Mouse (Mus musculus) lung, postnatal 0 days (tissue): ENCODE data around the gene Zfp382. TPM values are rescaled to one million over a fixed set of nuclear protein-coding genes. Genes with fewer than 3 reads are reported as not detected.

ENCODE experiments used
- ATAC-seq: fragments of 200-750 bp; cut with Nextera tagmentation; 2 replicates; pipeline ENCODE4 v1.8.0; 2017; ENCODE audit warnings: moderate library complexity
- DNase-seq: peaks from one replicate; pipeline ENCODE4 v3.0.0-alpha.2; 2016; ENCODE audit warnings: low spot score
- H3K27ac ChIP-seq: fragments of 300-500 bp; sonication (generic); 2 replicates; pipeline ENCODE4 v1.5.1; 2014; ENCODE audit warnings: antibody characterized with exemption, mild to moderate bottlenecking, low read length, mixed read lengths
- H3K27me3 ChIP-seq: fragments of 300-500 bp; sonication (generic); replicated peaks from 2 replicates; pipeline ENCODE4 v1.6.1; 2014; ENCODE audit warnings: low read length, mixed read lengths; ENCODE audit not compliant: insufficient read depth
- H3K36me3 ChIP-seq: fragments of 300-500 bp; sonication (generic); 2 replicates; pipeline ENCODE4 v1.6.1; 2014; ENCODE audit warnings: low read length, mixed read lengths; ENCODE audit not compliant: insufficient read depth
- H3K4me1 ChIP-seq: fragments of 300-500 bp; sonication (generic); 2 replicates; pipeline ENCODE4 v1.6.1; 2014; ENCODE audit warnings: antibody characterized with exemption, low read depth, low read length, mixed read lengths; ENCODE audit not compliant: insufficient read depth
- H3K4me2 ChIP-seq: fragments of 300-500 bp; sonication (generic); replicated peaks from 2 replicates; pipeline ENCODE4 v1.6.1; 2014; ENCODE audit warnings: low read depth, mild to moderate bottlenecking, low read length, moderate library complexity, mixed read lengths
- H3K4me3 ChIP-seq: fragments of 300-500 bp; sonication (generic); 2 replicates; pipeline ENCODE4 v1.5.1; 2014; ENCODE audit warnings: low read depth, low read length
- H3K9ac ChIP-seq: fragments of 300-500 bp; sonication (generic); replicated peaks from 2 replicates; pipeline ENCODE4 v1.6.1; 2014; ENCODE audit warnings: low read depth, mild to moderate bottlenecking
- H3K9me3 ChIP-seq: fragments of 300-500 bp; sonication (generic); 2 replicates; pipeline ENCODE4 v1.6.1; 2016; ENCODE audit warnings: low read length, mixed read lengths
- CTCF ChIP-seq: IDR thresholded peaks from 2 replicates; pipeline ENCODE4 v1.5.1; 2016; ENCODE audit warnings: antibody characterized with exemption, mild to moderate bottlenecking
- EP300 ChIP-seq: IDR thresholded peaks from 2 replicates; pipeline ENCODE4 v1.6.1; 2016; ENCODE audit warnings: antibody characterized with exemption, mild to moderate bottlenecking, control low read depth
- WGBS: fragments of 180-500 bp; shearing (Covaris S2); extraction: QIAGEN DNeasy Blood & Tissue Kit; methylation state at CpG from one replicate; pipeline ENCODE4 v1.1.7; 2014; 5-methylcytosine and 5-hydroxymethylcytosine counted together
- microRNA-seq: library from miRNA; unstranded; fragments of <30 nt; microRNA quantifications from one replicate; pipeline ENCODE4, GENCODE M21; 2016
- polyA plus RNA-seq: library from polyadenylated mRNA; unstranded; fragments of >200 nt; fragmentation: Nextera tagmentation; extraction: Ambion mirVana; gene quantifications from 2 replicates; pipeline ENCODE4 v1.2.1, GENCODE M21; 2015

Gene Zfp382
- polyA plus RNA-seq, 1 experiment from 2014 or later = 3.7 TPM

- 2% methylated on average over 11 of the region's 11 CpGs for WGBS
- peak; percentile 94 for ATAC-seq
Measured at GRCm38 (mm10) chr7:30183879-30184289, 62.1 kb downstream of the Zfp382 start, which contains the start of gene Cox7a1. Gene Cox7a1, plus strand, starts transcription at chr7:30184144.

More at GRCm38 (mm10) chr7:30183879-30184289, 62.1 kb downstream of the Zfp382 start, which contains the start of gene Cox7a1:
- Histone ChIP-seq H3K36me3 (peaks cover 18% of the 10 kb centered on the region), H3K4me3 (peak within 1 kb of the TSS; percentile 11), H3K27me3 (no peaks in the 10 kb centered on the region), H3K4me1 (no peaks in the 10 kb centered on the region; the same call in 1 of the 2 replicates), H3K27ac (no peak within 1 kb of the TSS), H3K9ac (0 out of 2 replicates have a peak within 1 kb of the TSS, but pooled peaks have one; percentile 3), H3K4me2 (peak within 1 kb of the TSS; percentile 53), H3K9me3 (no peaks in the 10 kb centered on the region)
- TF ChIP-seq EP300 (no peak), CTCF (no peak)
- peak; percentile 96 for DNase-seq

Small RNA genes within 50 kb of the gene (microRNA-seq; reads per million reads assigned to microRNA genes)
- gene Gm23368 = not detected

Other genes starting within 250 kb of the Zfp382 start
- gene Zfp27, start 215.4 kb upstream of the Zfp382 start, polyA plus RNA-seq = 4.2 and 5.0 TPM in 2 replicates
- 3.4 and 3.7 TPM in 2 replicates for gene Zfp383, start 213.7 kb upstream of the Zfp382 start, polyA plus RNA-seq
- gene Zfp74, start 167.9 kb upstream of the Zfp382 start, polyA plus RNA-seq = 5.1 and 6.7 TPM in 2 replicates
- gene Zfp568, start 138.0 kb upstream of the Zfp382 start, polyA plus RNA-seq = 4.1 and 5.8 TPM in 2 replicates
- gene Zfp14, start 70.6 kb upstream of the Zfp382 start, polyA plus RNA-seq = 2.3 and 2.4 TPM in 2 replicates
- 3.8 and 4.0 TPM in 2 replicates for gene Zfp82, start 49.0 kb upstream of the Zfp382 start, polyA plus RNA-seq
- gene Gm26920, start 31.5 kb upstream of the Zfp382 start, polyA plus RNA-seq = 0.07 TPM in 1 of 2 replicates, not detected in the other
- gene Zfp566, start 31.4 kb upstream of the Zfp382 start, polyA plus RNA-seq = 4.8 and 5.2 TPM in 2 replicates
- gene Zfp260, start 27.2 kb upstream of the Zfp382 start, polyA plus RNA-seq = 58.4 and 61.0 TPM in 2 replicates
- gene Zfp146, start 47.8 kb downstream of the Zfp382 start, polyA plus RNA-seq = 6.0 and 6.9 TPM in 2 replicates
- gene Cox7a1, start 62.2 kb downstream of the Zfp382 start, polyA plus RNA-seq = 18.7 and 18.8 TPM in 2 replicates
- gene Capns1, start 76.9 kb downstream of the Zfp382 start, polyA plus RNA-seq = 118 and 120 TPM in 2 replicates
- 122 and 144 TPM in 2 replicates for gene Polr2i, start 110.0 kb downstream of the Zfp382 start, polyA plus RNA-seq
- gene Tbcb, start 110.3 kb downstream of the Zfp382 start, polyA plus RNA-seq = 142 and 143 TPM in 2 replicates
- gene Ovol3, start 113.8 kb downstream of the Zfp382 start, polyA plus RNA-seq = 0.27 TPM in 1 of 2 replicates, not detected in the other
- gene Thap8, start 158.2 kb downstream of the Zfp382 start, polyA plus RNA-seq = 0.37 and 0.81 TPM in 2 replicates
- 2.5 and 2.7 TPM in 2 replicates for gene Wdr62, start 158.5 kb downstream of the Zfp382 start, polyA plus RNA-seq
- 4.3 and 5.0 TPM in 2 replicates for gene Clip3, start 169.8 kb downstream of the Zfp382 start, polyA plus RNA-seq
- 60.6 and 78.2 TPM in 2 replicates for gene Alkbh6, start 186.8 kb downstream of the Zfp382 start, polyA plus RNA-seq
- gene Syne4, start 192.9 kb downstream of the Zfp382 start, polyA plus RNA-seq = 13.1 and 17.2 TPM in 2 replicates
- not detected in 2 replicates for gene E130208F15Rik, start 199.8 kb downstream of the Zfp382 start, polyA plus RNA-seq
- 17.6 and 20.0 TPM in 2 replicates for gene Sdhaf1, start 202.0 kb downstream of the Zfp382 start, polyA plus RNA-seq
- gene Lrfn3, start 240.8 kb downstream of the Zfp382 start, polyA plus RNA-seq = 2.0 and 2.8 TPM in 2 replicates